Mouse (Mus musculus): ENCODE data around the gene Gm21833.
"Not testable (repeated sequence)": the region's sequence is repeated elsewhere in the genome, so short reads cannot be mapped to it uniquely, and the experiment has no call there.

Gm21833 gene

GRCm38 (mm10) chr16:82828082-82828481, at the start of gene Gm21833:
Gene Gm21833 (plus strand): TSS chr16:82828382.
- not testable (repeated sequence) for DNase-seq (ENCODE audit: low spot score in 2 of 2)

- no peak for DNase-seq (ENCODE audit: low spot score in 2 of 2)
Measured at GRCm38 (mm10) chr16:82789521-82789920, 38.7 kb upstream of the Gm21833 start.

- no peak for DNase-seq (ENCODE audit: low spot score in 2 of 2)
Measured at GRCm38 (mm10) chr16:82796489-82796888, 31.7 kb upstream of the Gm21833 start.

- DNase-seq (ENCODE audit: low spot score in 2 of 2) = no peak
Measured at GRCm38 (mm10) chr16:82815255-82815654, 12.9 kb upstream of the Gm21833 start.

- no peak for DNase-seq (ENCODE audit: low spot score in 2 of 2)
Measured at GRCm38 (mm10) chr16:82816615-82817014, 11.6 kb upstream of the Gm21833 start.

GRCm38 (mm10) chr16:82855752-82856151, 27.6 kb downstream of the Gm21833 start:
- DNase-seq (ENCODE audit: low spot score in 2 of 2) = no peak

GRCm38 (mm10) chr16:82864590-82864989, 36.4 kb downstream of the Gm21833 start:
- no peak for DNase-seq (ENCODE audit: low spot score in 2 of 2)

Measured in spleen, postnatal 14 days (tissue).